Mouse (Mus musculus) kidney, adult 2 months (tissue): Measurements from ENCODE around the gene Rfx2.

Experiments
- CTCF ChIP-seq: fragments of 200-500 bp; conservative IDR thresholded peaks from 2 replicates; pipeline ENCODE4 v1.5.1; 2011; ENCODE audit warnings: low read depth, mild to moderate bottlenecking, control low read depth, low read length, moderate library complexity, mixed read lengths; ENCODE audit not compliant: insufficient read depth, insufficient read length
- POLR2A ChIP-seq: fragments of 200-500 bp; IDR thresholded peaks from one replicate; pipeline ENCODE4 v1.6.1; 2011; ENCODE audit warnings: low read depth, low read length, control low read depth

GRCm38 (mm10) chr17:56738221-56738620 is 92.6 kb downstream of the Rfx2 start:
- TF ChIP-seq CTCF, result no peak
- TF ChIP-seq POLR2A, result no peak
